Mouse (Mus musculus): ENCODE data around the gene Rbm34.

DNA sequence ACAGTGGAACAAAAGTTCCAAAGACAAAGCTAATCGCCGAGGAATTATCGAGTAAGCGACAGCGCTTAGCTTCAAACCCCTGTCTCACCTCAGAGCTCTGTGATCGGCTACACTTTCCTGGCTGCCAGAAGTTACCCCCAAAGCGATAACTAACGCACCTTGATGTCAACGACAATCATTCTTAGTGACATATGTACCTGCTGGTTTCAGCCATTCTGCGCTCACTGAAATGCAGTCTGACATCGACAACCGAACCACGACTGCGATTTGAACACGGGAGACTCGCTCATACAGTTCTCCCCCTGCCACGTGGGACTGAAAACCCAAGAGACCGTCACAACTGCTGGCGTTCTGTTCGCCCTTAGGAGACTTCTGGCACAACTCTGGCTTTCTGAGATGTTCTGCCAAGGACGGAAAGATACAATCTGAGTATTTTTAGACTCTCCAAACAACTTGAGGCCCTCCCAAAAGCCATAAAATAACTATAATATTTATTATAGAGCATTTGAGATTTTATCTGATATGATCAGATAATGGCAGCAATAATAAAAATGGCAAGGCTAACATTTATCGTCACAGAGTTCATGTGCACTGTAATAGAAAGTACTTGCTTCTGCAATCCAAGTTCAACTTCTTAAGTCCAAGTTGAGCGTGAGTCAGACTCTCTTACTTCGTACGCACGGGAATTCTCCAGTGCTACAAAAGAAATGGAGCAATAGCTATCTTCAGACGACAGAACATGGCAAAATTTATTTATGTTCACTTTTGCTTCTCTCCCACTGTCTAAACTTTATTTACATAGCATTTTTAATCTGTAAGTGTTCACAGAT lies 8.4 kb upstream of the Rbm34 start:
- TF ChIP-seq CTCF (conservative IDR thresholded peaks at IDR 0.05 in 1 of 2, IDR thresholded peaks at IDR 0.05 in 1 of 2; ENCODE audit: low read depth in 2 of 2, low read length in 2 of 2) (no peak), JUND (conservative IDR thresholded peaks at IDR 0.05; ENCODE audit: low read depth, low read length) (no peak)

Data from CH12.LX (cell line).